Mouse (Mus musculus): Measurements from ENCODE around the gene Hoxc13. TPM values are rescaled to one million over a fixed set of nuclear protein-coding genes. Genes with fewer than 3 reads are reported as not detected.

Hoxc13 gene
- polyA plus RNA-seq, 1 experiment from 2014 or later = 9.3 TPM

- Histone ChIP-seq H3K36me3 (no peaks in the 10 kb centered on the region), H3K4me3 (replicated peaks) (peak overlapping the region; percentile 6), H3K9me3 (replicated peaks) (no peaks in the 10 kb centered on the region), H3K27ac (replicated peaks) (no peak overlapping the region), H3K4me1 (peaks cover 17% of the 10 kb centered on the region), H3K27me3 (replicated peaks) (peaks cover 84% of the 10 kb centered on the region), H3K4me2 (peak overlapping the region; percentile 39), H3K9ac (replicated peaks) (no peak overlapping the region)
- ATAC-seq (ENCODE audit: low FRiP score) = no peak
- 1% methylated on average over 12 of the region's 12 CpGs for WGBS
Measured at GRCm38 (mm10) chr15:102919336-102920180, 1.3 kb upstream of the Hoxc13 start.

- Histone ChIP-seq H3K4me3 (replicated peaks) (peak overlapping the region; percentile 6; the same call in 1 of the 2 replicates), H3K27ac (replicated peaks) (no peak overlapping the region), H3K9ac (replicated peaks) (no peak overlapping the region), H3K4me2 (peak overlapping the region; percentile 39), H3K27me3 (replicated peaks) (peaks cover 85% of the 10 kb centered on the region), H3K9me3 (replicated peaks) (no peaks in the 10 kb centered on the region), H3K36me3 (no peaks in the 10 kb centered on the region), H3K4me1 (peaks cover 17% of the 10 kb centered on the region)
- ATAC-seq (ENCODE audit: low FRiP score) = peak; percentile 75
- WGBS = under 1% methylated on average over 19 of the region's 20 CpGs
Measured at GRCm38 (mm10) chr15:102920619-102921018, 284 bp upstream of the Hoxc13 start.

GRCm38 (mm10) chr15:102922012-102922362 is 1.1 kb downstream of the Hoxc13 start:
- H3K4me3 ChIP-seq (replicated peaks) = peak overlapping the region; percentile 35
- H3K9ac ChIP-seq (replicated peaks) = peak overlapping the region; percentile 31
- H3K27me3 ChIP-seq (replicated peaks) = peaks cover 81% of the 10 kb centered on the region
- 0 out of 2 replicates have a peak, but pooled peaks have one; percentile 17 for ATAC-seq (ENCODE audit: low FRiP score)
- under 1% methylated on average over 24 of the region's 24 CpGs for whole genome bisulfite sequencing
- no peaks in the 10 kb centered on the region for H3K9me3 ChIP-seq (replicated peaks)
- no peaks in the 10 kb centered on the region for H3K36me3 ChIP-seq
- peak overlapping the region; percentile 24; the same call in 1 of the 2 replicates for H3K27ac ChIP-seq (replicated peaks)
- peak overlapping the region; percentile 39; the same call in 1 of the 2 replicates for H3K4me2 ChIP-seq
- peaks cover 17% of the 10 kb centered on the region for H3K4me1 ChIP-seq

- no peak for ATAC-seq (ENCODE audit: low FRiP score)
- H3K4me3 ChIP-seq (replicated peaks) = peak overlapping the region; percentile 35
- 16% methylated on average over 6 of the region's 6 CpGs for WGBS
- peaks cover 77% of the 10 kb centered on the region for H3K27me3 ChIP-seq (replicated peaks)
- no peaks in the 10 kb centered on the region for H3K9me3 ChIP-seq (replicated peaks)
- no peak overlapping the region for H3K27ac ChIP-seq (replicated peaks)
- no peak overlapping the region for H3K9ac ChIP-seq (replicated peaks)
- peak overlapping the region; percentile 22; the same call in 1 of the 2 replicates for H3K4me2 ChIP-seq
- H3K36me3 ChIP-seq = no peaks in the 10 kb centered on the region
- peaks cover 17% of the 10 kb centered on the region for H3K4me1 ChIP-seq
Measured at GRCm38 (mm10) chr15:102922636-102923500, 2.0 kb downstream of the Hoxc13 start.

GRCm38 (mm10) chr15:102927032-102927645 is 6.2 kb downstream of the Hoxc13 start:
- ATAC-seq (ENCODE audit: low FRiP score) = no peak
- peak overlapping the region; percentile 5; the same call in 1 of the 2 replicates for H3K4me2 ChIP-seq
- peaks cover 87% of the 10 kb centered on the region for H3K27me3 ChIP-seq (replicated peaks)
- no peaks in the 10 kb centered on the region for H3K9me3 ChIP-seq (replicated peaks)
- no peak overlapping the region for H3K9ac ChIP-seq (replicated peaks)
- H3K27ac ChIP-seq (replicated peaks) = no peak overlapping the region
- H3K4me1 ChIP-seq = no peaks in the 10 kb centered on the region
- 2% methylated on average over 40 of the region's 40 CpGs for WGBS
- no peaks in the 10 kb centered on the region for H3K36me3 ChIP-seq
- H3K4me3 ChIP-seq (replicated peaks) = no peak overlapping the region

- peak overlapping the region; percentile 17; the same call in 1 of the 2 replicates for H3K4me2 ChIP-seq
- no peaks in the 10 kb centered on the region for H3K9me3 ChIP-seq (replicated peaks)
- H3K4me1 ChIP-seq = no peaks in the 10 kb centered on the region
- H3K36me3 ChIP-seq = no peaks in the 10 kb centered on the region
- WGBS = under 1% methylated on average over 23 of the region's 23 CpGs
- H3K27me3 ChIP-seq (replicated peaks) = peaks cover 90% of the 10 kb centered on the region
- no peak overlapping the region for H3K4me3 ChIP-seq (replicated peaks)
- ATAC-seq (ENCODE audit: low FRiP score) = no peak
- H3K9ac ChIP-seq (replicated peaks) = no peak overlapping the region
- 0 out of 2 replicates have a peak overlapping the region, but pooled peaks have one; percentile 28 for H3K27ac ChIP-seq (replicated peaks)
Measured at GRCm38 (mm10) chr15:102931706-102932358, 10.9 kb downstream of the Hoxc13 start.

GRCm38 (mm10) chr15:102934438-102934837 is 13.5 kb downstream of the Hoxc13 start:
- ATAC-seq (ENCODE audit: low FRiP score) = no peak
- peaks cover 3% of the 10 kb centered on the region; the same call in 1 of the 2 replicates for H3K4me1 ChIP-seq
- peak overlapping the region; percentile 23; the same call in 1 of the 2 replicates for H3K9ac ChIP-seq (replicated peaks)
- 0 out of 2 replicates have a peak overlapping the region, but pooled peaks have one; percentile 33 for H3K27ac ChIP-seq (replicated peaks)
- H3K9me3 ChIP-seq (replicated peaks) = no peaks in the 10 kb centered on the region
- peak overlapping the region; percentile 43 for H3K4me2 ChIP-seq
- peak overlapping the region; percentile 37; the same call in 1 of the 2 replicates for H3K4me3 ChIP-seq (replicated peaks)
- WGBS = 2% methylated on average over 12 of the region's 12 CpGs
- no peaks in the 10 kb centered on the region for H3K36me3 ChIP-seq
- peaks cover 92% of the 10 kb centered on the region for H3K27me3 ChIP-seq (replicated peaks)

- Histone ChIP-seq H3K4me2 (peak overlapping the region; percentile 43), H3K9ac (replicated peaks) (0 out of 2 replicates have a peak overlapping the region, but pooled peaks have one; percentile 20), H3K4me1 (peaks cover 5% of the 10 kb centered on the region; the same call in 1 of the 2 replicates), H3K27me3 (replicated peaks) (peaks cover 92% of the 10 kb centered on the region), H3K4me3 (replicated peaks) (peak overlapping the region; percentile 37), H3K36me3 (no peaks in the 10 kb centered on the region), H3K27ac (replicated peaks) (peak overlapping the region; percentile 28; the same call in 1 of the 2 replicates), H3K9me3 (replicated peaks) (no peaks in the 10 kb centered on the region)
- no peak for ATAC-seq (ENCODE audit: low FRiP score)
- under 1% methylated on average over 27 of the region's 27 CpGs for WGBS
Measured at GRCm38 (mm10) chr15:102934897-102935296, 14.0 kb downstream of the Hoxc13 start.

GRCm38 (mm10) chr15:102936279-102936972 is 15.5 kb downstream of the Hoxc13 start, which contains the start of gene Hoxc12:
Gene Hoxc12 (plus strand): TSS chr15:102936757.
- H3K36me3 ChIP-seq = no peaks in the 10 kb centered on the region
- WGBS = under 1% methylated on average over 30 of the region's 31 CpGs
- 0 out of 2 replicates have a peak within 1 kb of the TSS, but pooled peaks have one; percentile 21 for H3K9ac ChIP-seq (replicated peaks)
- H3K27me3 ChIP-seq (replicated peaks) = peaks cover 92% of the 10 kb centered on the region
- H3K4me2 ChIP-seq = peak within 1 kb of the TSS; percentile 43
- H3K9me3 ChIP-seq (replicated peaks) = no peaks in the 10 kb centered on the region
- peak within 1 kb of the TSS; percentile 37 for H3K4me3 ChIP-seq (replicated peaks)
- peak within 1 kb of the TSS; percentile 69 for H3K27ac ChIP-seq (replicated peaks)
- no peak for ATAC-seq (ENCODE audit: low FRiP score)
- H3K4me1 ChIP-seq = peaks cover 5% of the 10 kb centered on the region; the same call in 1 of the 2 replicates

GRCm38 (mm10) chr15:102937036-102937666 is 16.2 kb downstream of the Hoxc13 start:
- Histone ChIP-seq H3K36me3 (no peaks in the 10 kb centered on the region), H3K27me3 (replicated peaks) (peaks cover 92% of the 10 kb centered on the region), H3K9me3 (replicated peaks) (no peaks in the 10 kb centered on the region), H3K9ac (replicated peaks) (0 out of 2 replicates have a peak overlapping the region, but pooled peaks have one; percentile 21), H3K27ac (replicated peaks) (peak overlapping the region; percentile 69), H3K4me3 (replicated peaks) (peak overlapping the region; percentile 37), H3K4me2 (peak overlapping the region; percentile 43), H3K4me1 (peaks cover 5% of the 10 kb centered on the region; the same call in 1 of the 2 replicates)
- no peak for ATAC-seq (ENCODE audit: low FRiP score)
- 1% methylated on average over 50 of the region's 50 CpGs for WGBS
